Mouse (Mus musculus) left cerebral cortex, adult 2 months (tissue): Measurements from ENCODE around the gene Ttyh1. TPM values are rescaled to one million over a fixed set of nuclear protein-coding genes. Genes with fewer than 3 reads are reported as not detected.

ENCODE experiments used
- DNase-seq, 2 experiments: peaks; one replicate each; pipeline ENCODE4 v3.0.0; 2021 to 2022; ENCODE audit warnings: low spot score in 2 of 2, mixed read lengths in 1 of 2; ENCODE audit errors: extremely low spot score in 1 of 2
- H3K27ac ChIP-seq: fragments of 200-600 bp; 2 replicates; pipeline ENCODE4 v1.8.1; 2022
- H3K4me3 ChIP-seq: fragments of 200-600 bp; 2 replicates; pipeline ENCODE4 v1.8.1; 2022
- CTCF ChIP-seq: fragments of 200-600 bp; IDR thresholded peaks from 2 replicates; pipeline ENCODE4 v1.8.1; 2022; ENCODE audit warnings: antibody characterized with exemption, mild to moderate bottlenecking, moderate library complexity
- intact Hi-C: fragments of 180-260 bp; cut with DNase I; formaldehyde crosslinking; loops from one replicate; pipeline ENCODE4 v1.15.1; 2025
- total RNA-seq, 2 experiments: library from RNA; stranded (reverse); gene quantifications; 2 replicates each; pipeline ENCODE4 v1.2.3; 2021

Gene Ttyh1
- total RNA-seq, 2 experiments from 2014 or later = 667 to 745 TPM

GRCm38 (mm10) chr7:4091170-4091569 lies 28.0 kb upstream of the Ttyh1 start:
- H3K27ac ChIP-seq = no peak overlapping the region
- DNase-seq = no peak
- no peak for TF ChIP-seq CTCF
- intact Hi-C loops = no loop called here
- no peak overlapping the region for H3K4me3 ChIP-seq

GRCm38 (mm10) chr7:4098301-4098700 lies 20.9 kb upstream of the Ttyh1 start:
- DNase-seq = no peak
- Histone ChIP-seq H3K4me3 (no peak overlapping the region), H3K27ac (no peak overlapping the region)
- no peak for TF ChIP-seq CTCF
- intact Hi-C loops = no loop called here

- TF ChIP-seq CTCF = no peak
- Histone ChIP-seq H3K27ac (no peak overlapping the region), H3K4me3 (no peak overlapping the region)
- DNase-seq = no peak
- intact Hi-C loops = no loop called here
These were observed 20.4 kb upstream of the Ttyh1 start for GRCm38 (mm10) chr7:4098832-4099231.

GRCm38 (mm10) chr7:4101144-4101543 lies 18.1 kb upstream of the Ttyh1 start:
- no peak overlapping the region for H3K27ac ChIP-seq
- TF ChIP-seq CTCF = no peak
- no peak overlapping the region for H3K4me3 ChIP-seq
- no peak for DNase-seq
- intact Hi-C loops = loop anchor here (5.0 to 10.0 kb wide), 2 partner anchors 46 to 76 kb away; no protein-coding TSS in a partner anchor

DNA sequence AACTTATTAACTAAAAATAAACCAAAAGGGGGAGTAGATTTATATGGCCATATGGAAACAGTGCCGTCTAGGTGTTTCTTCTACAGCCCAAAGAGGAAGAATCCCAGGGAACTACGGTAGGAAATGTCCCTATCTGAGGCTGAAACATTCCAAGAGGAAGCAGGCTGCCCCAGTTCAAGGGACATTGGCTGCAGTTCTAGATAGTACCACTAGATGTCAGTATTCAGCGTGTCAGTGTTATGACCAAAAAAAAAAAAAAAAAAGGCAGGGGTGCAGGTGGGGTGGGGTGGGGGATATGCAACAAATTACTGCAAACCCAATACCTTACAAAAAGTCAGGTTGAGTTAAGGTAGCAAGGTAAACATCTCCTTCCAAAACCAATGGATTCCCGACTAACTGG lies 15.8 kb upstream of the Ttyh1 start:
- Histone ChIP-seq H3K4me3 (no peak overlapping the region), H3K27ac (no peak overlapping the region)
- DNase-seq = no peak
- intact Hi-C loops = loop anchor here (5.0 to 10.0 kb wide), 2 partner anchors 44 to 79 kb away; no protein-coding TSS in a partner anchor
- peak; percentile 70 for TF ChIP-seq CTCF

DNA sequence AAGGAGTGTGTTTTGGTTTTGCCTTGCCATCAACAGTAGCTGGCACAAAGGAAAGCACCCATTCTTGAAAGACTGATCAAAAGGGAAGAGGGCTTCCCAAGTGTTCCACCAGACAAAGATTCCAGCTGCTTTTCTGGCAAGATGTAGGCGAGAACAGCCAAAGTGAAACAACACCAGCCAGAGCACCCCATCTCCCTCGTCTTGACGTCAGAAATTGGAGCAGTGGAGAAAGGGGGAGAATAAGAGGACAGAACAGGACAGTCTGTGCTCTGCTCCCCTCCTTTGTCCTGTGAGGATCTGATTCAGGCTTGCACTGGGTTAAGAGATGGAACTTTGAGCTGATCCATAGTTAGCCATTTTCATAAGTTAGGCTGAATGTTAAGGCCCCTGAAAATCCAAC lies 7.4 kb upstream of the Ttyh1 start:
- no peak for DNase-seq
- no peak for TF ChIP-seq CTCF
- Histone ChIP-seq H3K27ac (peak overlapping the region; percentile 34; the same call in 1 of the 2 replicates), H3K4me3 (no peak overlapping the region)
- intact Hi-C loops = no loop called here

GRCm38 (mm10) chr7:4117050-4117814 lies 2.0 kb upstream of the Ttyh1 start:
- DNase-seq = no peak
- TF ChIP-seq CTCF = no peak
- Histone ChIP-seq H3K4me3 (no peak overlapping the region), H3K27ac (peak overlapping the region; percentile 71)
- intact Hi-C loops = loop anchor here (1.0 kb wide), 1 partner anchor 29 kb away; no protein-coding TSS in a partner anchor

GRCm38 (mm10) chr7:4119976-4120921 lies 1.0 kb downstream of the Ttyh1 start:
- no peak for TF ChIP-seq CTCF
- peak; percentile 57 to 74 for DNase-seq
- Histone ChIP-seq H3K27ac (peak overlapping the region; percentile 100), H3K4me3 (peak overlapping the region; percentile 97)
- intact Hi-C loops = loop anchor here (2.0 kb wide), 1 partner anchor 17 kb away; the partner anchor contains the start of gene Leng8

DNA sequence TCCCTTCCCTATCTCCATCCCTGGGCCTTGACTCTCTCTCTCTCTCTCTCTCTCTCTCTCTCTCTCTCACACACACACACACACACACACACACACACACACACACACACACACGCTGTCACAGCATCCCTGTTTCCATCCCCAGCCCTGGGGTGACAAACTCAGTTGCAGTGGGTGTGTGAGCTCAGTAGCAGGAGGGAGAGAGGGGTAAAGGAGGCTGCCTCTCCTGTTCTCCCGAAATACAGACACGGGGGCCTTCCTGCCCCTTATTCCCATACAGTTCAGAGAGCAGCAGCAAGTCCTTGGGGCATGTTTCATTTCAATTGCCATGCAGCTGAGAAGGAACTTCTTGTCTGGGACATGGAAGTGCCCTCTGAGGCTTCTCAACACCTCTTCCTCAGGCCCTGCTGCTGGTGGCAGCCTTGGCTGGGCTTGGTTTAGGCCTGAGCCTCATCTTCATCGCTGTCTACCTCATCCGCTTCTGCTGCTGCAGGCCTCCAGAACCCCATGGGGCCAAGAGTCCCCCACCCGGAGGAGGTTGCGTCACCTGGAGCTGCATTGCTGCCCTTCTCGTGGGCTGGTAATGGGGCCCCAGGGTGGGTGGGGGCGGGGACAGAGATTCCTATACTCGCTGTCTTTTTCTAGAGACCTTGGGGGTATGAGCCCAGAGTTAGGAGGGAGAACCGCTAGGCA lies 3.0 kb downstream of the Ttyh1 start:
- H3K27ac ChIP-seq = peak overlapping the region; percentile 100
- TF ChIP-seq CTCF = no peak
- intact Hi-C loops = no loop called here
- H3K4me3 ChIP-seq = peak overlapping the region; percentile 97
- peak in 1 of 2 experiments; percentile 30 for DNase-seq

DNA sequence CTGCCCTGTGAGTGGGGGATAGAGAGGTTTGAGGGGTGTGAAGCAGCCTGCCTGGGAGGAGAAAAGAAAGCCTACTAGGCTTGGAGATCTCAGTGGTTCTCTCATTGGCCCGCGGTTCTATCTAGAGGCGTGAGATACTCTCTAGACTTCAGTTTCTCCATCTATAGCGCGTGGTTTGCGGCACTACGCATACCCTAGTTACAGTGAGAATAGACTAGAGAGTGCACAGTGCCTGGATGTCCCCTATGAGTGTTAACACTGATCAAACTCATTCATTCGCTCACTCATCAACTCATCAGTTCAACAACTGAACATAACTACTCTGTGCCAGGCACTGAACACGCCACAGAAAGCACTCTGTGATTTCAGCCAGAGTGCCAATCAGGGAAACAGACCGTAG lies 3.6 kb downstream of the Ttyh1 start:
- TF ChIP-seq CTCF = no peak
- peak overlapping the region; percentile 48 for H3K4me3 ChIP-seq
- peak overlapping the region; percentile 88 for H3K27ac ChIP-seq
- intact Hi-C loops = no loop called here
- DNase-seq = no peak

GRCm38 (mm10) chr7:4123732-4124131 lies 4.5 kb downstream of the Ttyh1 start:
- peak overlapping the region; percentile 88 for H3K27ac ChIP-seq
- TF ChIP-seq CTCF = no peak
- peak; percentile 65 to 82 for DNase-seq
- peak overlapping the region; percentile 48 for H3K4me3 ChIP-seq
- intact Hi-C loops = no loop called here
